Mouse (Mus musculus) WW6 (cell line): Measurements from ENCODE around the gene Il21r.

ENCODE experiments used
- DNase-seq: peaks from one replicate; pipeline ENCODE4 v3.0.0-alpha.2; 2013; ENCODE audit warnings: low read depth, low spot score

The Il21r gene

GRCm38 (mm10) chr7:125601280-125601670 lies 2.0 kb upstream of the Il21r start:
- DNase-seq, result no peak

- no peak for DNase-seq
Measured at GRCm38 (mm10) chr7:125601821-125602448, 1.3 kb upstream of the Il21r start.

GRCm38 (mm10) chr7:125604362-125605319 lies 1.4 kb downstream of the Il21r start:
- no peak for DNase-seq

- no peak for DNase-seq
Measured at GRCm38 (mm10) chr7:125605725-125606139, 2.5 kb downstream of the Il21r start.

GRCm38 (mm10) chr7:125606265-125607164 lies 3.3 kb downstream of the Il21r start:
- no peak for DNase-seq

- no peak for DNase-seq
Measured at GRCm38 (mm10) chr7:125607384-125608182, 4.4 kb downstream of the Il21r start.

GRCm38 (mm10) chr7:125608183-125608688 lies 5.0 kb downstream of the Il21r start:
- no peak for DNase-seq

GRCm38 (mm10) chr7:125613579-125613978 lies 10.3 kb downstream of the Il21r start:
- no peak for DNase-seq

GRCm38 (mm10) chr7:125615453-125615852 lies 12.2 kb downstream of the Il21r start:
- DNase-seq, result no peak

GRCm38 (mm10) chr7:125618016-125618415 lies 14.8 kb downstream of the Il21r start:
- DNase-seq, result no peak

GRCm38 (mm10) chr7:125620077-125620476 lies 16.8 kb downstream of the Il21r start:
- DNase-seq, result no peak

- no peak for DNase-seq
Measured at GRCm38 (mm10) chr7:125622741-125623685, 19.8 kb downstream of the Il21r start.

- DNase-seq, result no peak
Measured at GRCm38 (mm10) chr7:125625219-125625618, 22.0 kb downstream of the Il21r start.

GRCm38 (mm10) chr7:125625829-125626228 lies 22.6 kb downstream of the Il21r start:
- no peak for DNase-seq

- no peak for DNase-seq
Measured at GRCm38 (mm10) chr7:125630317-125630716, 27.1 kb downstream of the Il21r start.

- no peak for DNase-seq
Measured at GRCm38 (mm10) chr7:125630989-125631388, 27.8 kb downstream of the Il21r start.

- no peak for DNase-seq
Measured at GRCm38 (mm10) chr7:125637220-125638140, 34.3 kb downstream of the Il21r start.

- no peak for DNase-seq
Measured at GRCm38 (mm10) chr7:125638376-125638775, 35.1 kb downstream of the Il21r start.
